Mouse (Mus musculus) hindlimb bud, embryonic 11.5 days (tissue): ENCODE results near the gene Ksr2.

Experiments used
- DNase-seq: peaks from one replicate; pipeline ENCODE4 v3.0.0-alpha.2; 2012; ENCODE audit warnings: low read depth, low spot score; ENCODE audit errors: extremely low spot score

Gene Ksr2

DNA sequence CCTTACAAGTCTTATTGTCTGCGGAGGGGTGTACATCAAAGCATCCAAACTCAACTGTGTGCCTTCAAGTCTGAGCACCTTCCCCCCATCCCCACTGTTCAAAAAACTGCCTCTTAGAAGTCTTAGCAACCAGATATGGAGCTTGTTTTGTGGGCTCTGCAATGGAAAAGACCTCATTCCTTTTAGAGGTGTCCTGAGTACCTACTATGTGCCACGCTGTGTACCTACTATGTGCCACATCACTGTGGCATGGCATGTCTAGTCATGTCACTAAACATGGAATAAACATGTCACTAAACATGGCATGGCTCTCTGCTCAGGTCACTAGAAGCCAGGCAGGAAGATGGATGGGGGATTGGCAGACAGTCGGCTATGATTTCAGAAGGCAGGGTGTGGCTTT lies 268.4 kb downstream of the Ksr2 start:
- DNase-seq = no peak

DNA sequence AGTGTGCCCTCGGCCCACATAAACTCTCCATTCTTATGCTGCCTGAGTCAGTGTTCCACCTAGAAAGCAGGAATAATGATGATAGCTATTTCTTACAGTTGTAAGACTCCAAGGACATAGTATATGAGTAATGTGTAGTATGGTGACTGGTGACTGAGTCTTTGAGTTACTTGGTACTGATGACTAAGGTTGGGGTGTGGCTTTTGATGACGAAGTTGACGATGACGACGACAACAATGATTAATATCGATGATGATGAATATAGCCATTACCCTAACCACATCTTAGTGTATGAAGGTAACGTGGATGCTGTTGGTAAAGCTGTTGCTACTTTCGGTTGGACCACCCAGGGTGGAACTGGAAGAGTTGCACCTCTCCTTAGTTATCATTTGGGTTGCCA lies 270.7 kb downstream of the Ksr2 start:
- DNase-seq = no peak

DNA sequence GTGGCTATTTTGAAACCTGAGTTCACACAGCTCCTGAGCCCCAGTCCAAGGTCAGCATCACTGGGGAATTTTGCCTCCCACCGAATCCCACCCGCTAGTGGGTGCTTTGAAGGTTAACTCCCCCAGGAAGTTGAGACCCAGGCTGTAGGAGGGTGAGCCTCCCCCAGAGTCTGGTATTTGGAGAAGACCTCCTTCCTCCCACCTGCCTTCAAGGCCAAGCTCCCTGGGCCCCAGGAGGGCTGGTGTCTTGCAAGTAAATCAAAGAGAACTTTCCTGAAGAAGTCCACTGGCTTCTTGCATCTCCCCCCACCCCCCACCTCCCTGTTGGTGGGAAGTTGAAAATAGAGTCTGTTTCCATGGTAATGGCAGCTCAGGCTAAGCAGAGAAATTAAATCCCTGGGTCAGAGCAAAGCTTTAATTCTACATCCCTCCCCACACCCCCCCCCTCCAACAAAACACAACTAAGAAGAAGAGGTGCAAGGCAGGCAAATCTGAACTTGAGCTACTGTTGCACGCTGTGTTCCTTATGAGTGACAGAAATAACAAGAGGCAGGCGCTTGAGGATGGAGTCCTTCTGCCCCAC lies 274.1 kb downstream of the Ksr2 start:
- DNase-seq = no peak

DNA sequence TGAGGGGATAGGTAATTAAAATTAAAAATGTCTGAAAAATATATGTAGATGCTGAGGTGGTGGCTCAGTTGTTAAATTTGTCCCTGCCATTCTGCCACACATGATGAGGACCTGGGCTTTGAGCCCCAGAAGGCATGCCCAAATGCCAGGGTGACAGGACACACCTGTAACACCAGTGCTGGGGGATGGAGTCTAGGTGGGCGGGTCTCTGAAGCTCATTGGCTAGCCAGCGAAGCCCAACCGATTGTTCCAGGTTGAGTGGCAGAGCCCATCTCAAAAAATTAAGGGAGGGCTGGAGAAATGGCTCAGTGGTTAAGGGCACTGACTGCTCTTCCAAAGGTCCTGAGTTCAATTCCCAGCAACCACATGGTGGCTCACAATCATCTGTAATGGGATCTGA lies 274.9 kb downstream of the Ksr2 start:
- no peak for DNase-seq

DNA sequence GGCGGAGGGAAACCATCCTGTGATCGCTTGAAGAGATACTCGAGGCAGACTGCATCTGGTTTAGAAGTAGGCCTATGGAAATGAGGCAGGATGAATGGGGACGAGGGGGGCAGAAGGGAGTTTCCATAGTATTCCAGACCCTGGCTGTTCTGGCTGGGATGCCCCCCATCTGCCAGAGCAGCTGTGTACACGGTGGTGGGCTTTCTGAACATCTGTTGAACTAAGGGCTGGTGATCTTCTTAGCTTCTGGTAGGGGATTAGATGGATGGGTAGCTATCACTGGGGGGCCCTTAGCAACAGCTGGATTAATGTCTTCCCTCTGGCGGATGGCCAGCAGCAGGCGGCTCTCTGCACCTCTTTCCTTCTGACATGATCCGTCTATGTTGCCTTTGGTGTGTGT lies 276.0 kb downstream of the Ksr2 start:
- no peak for DNase-seq

DNA sequence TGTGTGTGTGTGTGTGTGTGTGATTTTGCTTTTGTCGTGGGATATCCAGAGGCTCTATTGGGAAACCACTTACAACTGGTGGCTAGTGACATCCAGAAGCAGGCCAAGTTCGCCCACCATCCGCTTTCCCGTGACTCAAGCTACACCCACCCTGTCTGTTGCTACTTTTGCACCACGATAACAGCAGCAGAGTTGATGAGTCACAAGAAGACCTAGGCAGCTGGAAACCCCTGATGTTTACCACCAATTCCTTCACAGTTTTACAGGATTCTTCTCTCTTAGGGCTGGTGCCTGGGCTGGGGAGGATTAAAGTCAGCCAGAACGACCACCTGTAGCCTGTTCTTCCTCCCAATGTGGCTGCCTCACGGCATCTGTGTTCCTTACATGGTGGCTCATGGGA lies 277.5 kb downstream of the Ksr2 start:
- DNase-seq = no peak

DNA sequence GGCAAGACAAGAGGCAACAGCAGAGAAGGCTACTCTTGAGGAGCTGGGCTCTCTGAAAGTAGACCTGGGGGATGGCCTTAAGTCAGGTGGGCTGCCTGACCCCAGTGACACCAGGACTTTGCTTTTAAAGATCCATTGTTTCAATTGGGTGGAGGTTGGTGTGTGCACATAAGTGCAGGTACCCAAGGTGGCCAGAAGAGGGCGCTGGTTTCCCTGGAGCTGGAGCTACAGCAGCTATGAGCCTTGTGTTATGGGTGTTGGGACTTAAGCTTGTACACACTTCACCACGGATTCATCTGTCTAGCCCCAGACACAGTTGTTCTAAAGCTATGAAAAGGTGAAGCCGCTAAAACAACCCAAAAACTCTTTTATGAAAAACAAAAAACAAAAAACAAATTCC lies 279.8 kb downstream of the Ksr2 start:
- DNase-seq = no peak

DNA sequence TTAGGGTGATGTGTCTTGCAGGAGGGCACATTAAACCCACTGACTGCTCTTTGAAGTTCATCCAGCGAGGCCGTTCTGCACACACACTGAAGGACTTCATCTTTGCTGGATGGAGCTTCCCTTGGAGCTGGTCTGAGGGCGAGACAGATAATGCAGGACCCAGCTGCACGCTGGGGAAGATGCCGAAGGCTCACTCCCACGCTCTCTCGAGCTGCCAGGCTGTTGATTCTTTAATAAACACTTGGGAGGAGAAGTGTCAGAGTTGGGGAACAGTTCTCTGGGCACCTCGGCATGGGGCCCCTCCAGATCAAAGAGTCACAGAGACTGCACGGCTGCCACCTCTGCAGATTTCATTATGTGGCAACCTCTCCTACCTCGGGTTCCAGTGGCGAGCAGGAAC lies 280.8 kb downstream of the Ksr2 start:
- DNase-seq = no peak

DNA sequence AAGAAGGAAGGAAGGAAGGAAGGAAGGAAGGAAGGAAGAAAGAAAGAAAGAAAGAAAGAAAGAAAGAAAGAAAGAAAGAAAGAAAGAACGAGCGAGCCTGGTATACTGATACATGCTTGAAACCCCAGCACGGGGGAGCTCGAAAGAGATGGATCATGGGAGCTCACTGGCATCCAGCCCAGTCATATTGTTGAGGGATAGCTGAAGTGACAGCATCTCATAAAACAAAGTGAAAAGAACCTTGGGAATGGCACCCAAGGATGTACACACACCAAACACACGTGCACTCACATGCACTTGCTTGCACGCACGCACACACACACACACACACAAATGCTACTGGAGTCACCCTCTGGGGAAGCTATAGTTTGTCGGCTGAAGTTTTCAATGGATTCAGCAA lies 282.6 kb downstream of the Ksr2 start:
- no peak for DNase-seq

DNA sequence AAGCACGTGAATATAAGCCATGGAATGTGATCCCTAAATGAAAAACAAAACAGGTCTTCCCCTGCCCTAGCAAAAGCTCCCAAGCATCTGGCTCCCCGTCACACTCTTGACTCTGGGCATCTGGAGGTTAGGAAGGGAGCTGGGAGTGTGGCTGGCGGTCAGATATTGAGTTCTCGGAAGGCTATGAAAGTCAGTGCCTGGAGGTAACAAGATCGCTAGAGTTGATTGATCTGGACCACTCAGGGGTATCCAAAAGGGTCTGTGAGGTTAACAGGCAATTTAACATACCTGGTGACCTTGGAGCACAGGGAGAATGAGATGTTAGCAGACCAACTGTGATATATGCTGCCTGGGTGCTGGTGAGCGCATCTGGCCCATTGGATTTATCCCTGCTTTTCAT lies 283.8 kb downstream of the Ksr2 start:
- DNase-seq = no peak

DNA sequence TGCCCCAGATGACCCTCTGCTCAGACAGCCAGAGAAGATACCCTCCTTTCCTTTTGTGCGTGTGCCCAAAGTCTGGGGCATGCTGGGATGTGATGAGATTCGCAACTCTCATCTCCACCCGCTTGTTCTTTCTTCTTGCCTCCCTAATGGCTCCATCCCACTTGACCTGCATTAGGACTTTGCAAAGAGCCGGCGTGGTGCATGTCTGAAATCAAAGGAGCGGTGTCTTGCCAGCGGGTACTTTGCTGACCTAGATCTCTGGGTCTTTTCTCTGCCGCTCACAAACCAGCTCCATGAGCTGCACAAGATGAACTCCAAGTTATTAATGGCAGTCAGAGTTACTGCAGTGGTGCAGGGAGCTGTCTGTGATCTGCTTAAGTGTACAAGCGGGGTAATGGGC lies 290.6 kb downstream of the Ksr2 start:
- no peak for DNase-seq

DNA sequence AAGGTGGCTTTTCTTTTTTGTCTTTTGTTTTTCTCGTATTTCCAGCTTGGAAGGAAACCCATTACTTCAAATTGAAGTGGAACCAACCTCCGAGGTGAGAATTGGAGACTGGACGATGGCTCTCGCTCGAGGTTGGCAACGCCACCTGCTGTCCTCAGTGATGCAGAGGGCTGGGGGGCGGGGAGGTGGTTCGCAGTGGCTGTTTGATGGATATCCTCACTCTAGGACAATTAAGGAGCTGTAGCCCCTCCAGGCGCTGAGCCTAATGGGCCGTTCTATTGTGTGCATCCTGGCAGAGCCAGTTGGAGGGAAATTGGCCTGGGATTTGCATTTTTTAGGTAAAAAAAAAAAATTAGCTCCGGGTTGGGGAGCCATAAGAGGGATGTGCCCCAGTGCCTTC lies 292.8 kb downstream of the Ksr2 start:
- no peak for DNase-seq

DNA sequence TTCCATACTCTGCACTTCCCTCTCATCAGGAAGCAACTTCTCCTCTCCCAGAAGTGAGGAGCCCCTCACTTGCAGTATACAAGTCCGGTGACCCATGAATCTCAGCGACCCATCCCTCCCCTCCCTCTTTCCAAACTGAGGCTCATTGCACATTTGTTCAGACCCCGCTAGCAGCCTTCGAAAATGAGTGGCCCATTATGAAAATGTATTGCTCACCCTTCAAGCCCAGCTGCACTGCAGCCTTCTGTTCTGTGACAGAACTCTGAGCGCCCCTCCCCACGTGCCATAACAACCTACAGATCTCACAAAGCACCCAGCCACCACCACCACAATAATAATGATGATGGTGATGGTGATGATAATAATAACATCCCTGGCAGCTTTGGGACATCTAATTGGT lies 295.5 kb downstream of the Ksr2 start:
- no peak for DNase-seq

DNA sequence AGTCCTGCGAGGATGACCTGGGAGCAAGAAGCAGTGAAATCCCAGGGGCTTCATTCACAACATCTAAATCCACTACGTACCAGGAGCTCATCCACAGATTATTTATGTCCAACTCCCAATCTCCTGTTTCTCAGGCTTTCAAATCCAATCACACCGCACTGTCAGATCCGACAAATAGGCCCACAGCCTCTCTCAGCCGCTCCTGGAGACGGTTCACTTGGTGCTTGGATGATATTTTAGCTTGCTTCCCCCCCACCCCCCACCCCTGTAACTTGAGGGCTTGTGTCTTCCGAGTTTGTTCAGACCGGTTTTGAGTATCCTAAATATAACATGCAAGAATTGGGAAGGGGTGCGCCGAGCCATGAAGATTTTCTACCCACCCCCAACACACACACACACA lies 297.8 kb downstream of the Ksr2 start:
- no peak for DNase-seq

DNA sequence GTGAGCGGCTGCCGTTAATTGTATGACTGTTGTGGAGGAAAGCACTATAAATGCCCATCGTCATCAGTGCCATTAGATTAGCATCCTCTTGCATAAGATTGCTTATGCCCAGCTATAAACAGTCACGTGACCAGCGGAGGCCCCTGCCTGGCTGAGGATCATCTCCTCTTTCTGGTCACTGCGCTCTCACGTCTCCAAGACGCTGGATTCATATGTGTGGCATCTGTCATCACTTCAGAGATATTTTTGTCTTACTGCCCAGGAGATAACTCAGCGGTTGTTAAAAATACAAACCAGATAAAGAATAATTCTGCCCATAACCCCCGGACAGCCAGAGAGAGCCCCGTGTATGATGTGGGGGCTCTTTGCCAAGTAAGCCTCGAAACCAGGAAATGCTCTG lies 298.4 kb downstream of the Ksr2 start:
- DNase-seq = no peak

DNA sequence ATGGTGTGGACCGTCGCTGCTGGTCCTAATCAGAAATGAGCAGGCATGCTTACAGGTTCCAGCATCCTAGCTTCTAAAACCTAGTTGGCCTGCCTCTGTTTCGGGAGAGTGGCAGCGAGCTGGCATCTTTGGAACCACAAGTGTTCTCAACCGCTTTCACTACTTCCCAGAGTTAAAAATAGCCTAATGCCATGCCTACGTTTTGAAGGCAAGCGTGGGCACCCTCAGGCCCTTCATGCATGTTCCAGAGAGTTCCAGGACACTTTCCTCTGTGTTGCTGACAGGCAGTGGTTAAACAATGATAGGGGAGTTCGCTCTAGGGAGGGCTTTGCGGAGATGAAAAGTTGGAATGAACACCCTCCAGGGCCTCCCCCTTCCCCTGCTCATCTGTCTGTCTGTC lies 303.3 kb downstream of the Ksr2 start:
- DNase-seq = no peak

DNA sequence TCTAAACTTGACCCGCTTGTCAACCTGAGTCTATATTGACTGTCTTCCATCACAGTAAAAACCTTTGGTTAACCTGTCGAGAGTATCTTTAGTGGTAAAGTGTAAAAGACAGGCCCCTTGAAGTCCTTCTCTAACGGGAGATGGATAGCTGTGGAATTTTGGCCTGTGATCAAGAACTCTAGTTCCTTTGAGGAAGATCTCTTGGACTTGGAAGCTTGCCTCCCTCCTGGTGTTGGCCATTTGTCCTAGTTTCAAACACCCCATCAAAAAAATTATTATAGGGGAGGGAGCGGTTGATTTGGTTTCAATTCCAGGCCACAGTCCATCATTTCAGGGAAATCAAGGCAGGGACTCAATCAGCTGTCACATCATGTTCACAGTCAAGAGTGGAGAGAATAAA lies 309.5 kb downstream of the Ksr2 start:
- DNase-seq = no peak

DNA sequence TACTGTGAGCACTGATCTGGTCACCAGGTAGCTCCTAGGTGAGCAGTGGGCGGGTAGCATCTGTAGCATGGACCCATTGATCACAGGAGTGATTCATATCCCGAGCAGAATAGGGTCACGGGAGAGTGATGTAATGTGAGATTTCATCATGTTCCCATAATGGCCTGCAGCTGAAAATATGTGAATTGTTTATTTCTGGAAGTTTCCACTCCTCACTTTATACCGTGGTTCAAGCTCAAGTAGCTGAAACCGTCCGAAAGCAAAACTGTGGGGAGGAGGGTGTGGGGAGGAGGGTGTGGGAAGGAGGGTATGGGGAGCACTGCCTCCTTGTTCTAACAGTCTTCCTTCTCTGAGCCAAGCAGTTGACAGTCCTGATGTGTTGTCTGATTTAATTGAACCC lies 312.7 kb downstream of the Ksr2 start:
- no peak for DNase-seq

DNA sequence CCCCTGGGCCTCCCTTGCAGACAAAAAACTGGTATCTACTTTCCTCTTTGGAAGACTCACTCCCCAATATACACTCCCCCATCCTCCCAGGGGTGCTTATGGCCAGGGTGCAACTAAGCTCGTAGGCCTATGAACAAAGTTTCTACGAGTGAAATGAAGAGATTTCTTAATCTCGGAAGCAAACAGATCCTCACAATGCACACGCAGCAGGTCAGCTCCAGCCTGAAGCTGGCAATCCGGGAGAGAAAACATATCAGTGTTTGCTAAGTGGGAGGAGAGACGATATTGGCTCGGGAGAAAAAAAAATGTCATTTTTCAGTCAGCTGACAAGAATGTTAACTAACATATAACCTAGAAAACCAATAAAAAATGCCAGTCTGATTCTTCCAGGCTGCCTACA lies 313.3 kb downstream of the Ksr2 start:
- no peak for DNase-seq

DNA sequence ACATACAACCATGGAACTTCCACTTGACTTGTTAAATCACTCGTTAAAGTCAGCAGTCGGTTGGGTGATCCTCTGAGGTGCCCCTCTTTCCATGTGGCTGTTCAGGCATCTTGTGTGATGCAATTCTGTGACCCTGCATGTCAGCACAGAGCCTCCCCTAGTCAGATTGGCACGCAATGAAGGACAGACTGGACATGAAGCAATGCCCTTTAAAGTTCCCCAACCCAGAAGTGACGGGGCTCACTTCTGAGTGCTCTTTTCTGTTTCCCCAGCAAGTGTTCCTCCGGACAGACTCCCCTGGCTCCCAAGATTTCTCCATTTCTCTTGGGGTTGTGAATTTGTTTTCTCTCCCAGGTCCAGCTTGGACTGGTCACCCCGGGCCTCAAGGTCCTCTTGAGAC lies 317.5 kb downstream of the Ksr2 start:
- no peak for DNase-seq

DNA sequence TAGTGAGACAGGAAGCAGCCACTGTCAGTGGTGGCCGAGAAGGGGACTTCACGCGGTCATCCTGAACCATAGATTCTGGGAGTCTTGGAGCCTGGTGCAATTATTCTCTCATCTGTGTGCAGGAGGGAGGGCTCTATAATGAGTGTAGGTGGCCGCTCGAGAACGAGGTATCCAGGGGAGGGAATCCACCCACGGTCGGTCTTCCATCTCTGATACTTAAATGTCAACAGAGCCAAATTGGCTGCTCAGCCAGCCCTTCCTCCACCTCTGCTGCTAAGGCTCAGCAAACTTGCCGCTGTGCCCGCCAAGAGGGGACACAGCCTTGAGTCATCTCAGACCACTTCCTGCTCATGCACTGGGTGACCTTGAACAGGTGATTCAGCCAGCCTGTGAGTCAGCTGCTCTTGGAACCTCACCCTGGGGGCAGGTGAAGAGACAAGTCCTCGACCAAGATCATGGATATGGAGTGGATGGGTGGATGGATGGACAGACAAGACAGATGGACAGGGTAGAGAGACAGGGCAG lies 330.9 kb downstream of the Ksr2 start:
- DNase-seq = no peak

DNA sequence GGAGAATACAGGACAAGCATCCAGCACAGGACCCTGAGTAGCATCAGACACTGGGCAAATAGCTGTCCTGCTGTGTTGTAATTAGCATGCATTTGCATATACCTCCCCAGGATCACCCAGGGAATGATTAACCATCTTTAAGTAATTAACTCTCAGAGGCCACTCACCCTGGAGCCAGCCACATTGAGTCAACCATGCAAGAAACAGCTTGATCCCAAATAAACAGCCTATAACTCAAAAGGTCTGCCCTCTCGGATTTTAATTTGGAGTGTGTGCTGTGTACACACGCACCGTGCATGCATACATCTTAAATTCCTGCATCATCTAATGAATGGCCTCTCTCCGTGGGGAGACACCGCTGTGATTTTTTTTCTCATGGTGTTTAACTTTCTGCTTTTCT lies 335.6 kb downstream of the Ksr2 start:
- no peak for DNase-seq

DNA sequence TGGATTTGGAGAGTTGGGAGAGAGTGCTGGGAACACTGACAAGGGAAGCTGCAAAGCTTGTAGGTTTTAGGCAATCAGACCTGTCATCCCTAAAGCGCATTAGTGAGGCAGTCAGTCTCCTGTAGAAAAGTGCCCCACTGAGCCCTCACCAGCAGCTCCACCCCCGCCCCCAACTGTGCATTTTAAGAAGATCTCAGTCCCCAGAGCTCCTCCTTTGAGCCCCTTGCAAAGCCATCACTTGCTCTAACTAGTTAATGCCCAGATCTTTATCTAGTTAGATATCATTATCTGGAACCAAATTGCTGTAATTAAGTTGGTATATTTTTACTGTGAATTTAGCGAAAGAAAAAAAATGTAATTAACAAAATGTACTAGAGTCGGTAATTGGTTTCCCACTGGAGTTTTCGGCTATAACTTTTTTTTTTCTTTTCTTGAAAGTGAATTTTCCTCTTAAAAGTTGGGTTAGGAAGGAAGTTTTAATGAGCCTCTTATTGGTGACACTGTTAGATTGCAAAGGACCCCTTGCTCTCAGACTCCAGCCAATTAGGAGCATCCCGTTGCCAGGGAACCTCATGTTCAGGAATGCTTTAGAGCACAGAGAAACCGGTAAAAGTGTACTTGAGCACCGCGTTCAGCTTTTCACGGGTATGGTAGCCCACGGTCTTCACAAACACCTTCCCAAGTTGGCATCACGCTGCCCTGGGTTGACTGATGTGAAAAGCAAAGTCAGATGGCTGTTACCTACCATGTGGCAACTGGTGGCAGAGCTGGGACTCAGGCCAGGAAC lies 344.1 kb downstream of the Ksr2 start:
- no peak for DNase-seq
